Mouse (Mus musculus): Measurements from ENCODE around the gene Foxf1.

The Foxf1 gene

GRCm38 (mm10) chr8:121082218-121083092 is 1.7 kb upstream of the Foxf1 start:
- DNase-seq (ENCODE audit: low spot score in 2 of 2), result no peak

- no peak for DNase-seq (ENCODE audit: low spot score in 2 of 2)
These were observed 872 bp upstream of the Foxf1 start for GRCm38 (mm10) chr8:121083093-121083935.

- DNase-seq (ENCODE audit: low spot score in 2 of 2), result no peak
These were observed 313 bp upstream of the Foxf1 start for GRCm38 (mm10) chr8:121083936-121084209.

- DNase-seq (ENCODE audit: low spot score in 2 of 2), result no peak
These were observed 825 bp downstream of the Foxf1 start for GRCm38 (mm10) chr8:121085011-121085410.

GRCm38 (mm10) chr8:121085561-121085960 is 1.4 kb downstream of the Foxf1 start:
- DNase-seq (ENCODE audit: low spot score in 2 of 2), result no peak

- DNase-seq (ENCODE audit: low spot score in 2 of 2), result no peak
These were observed 2.1 kb downstream of the Foxf1 start for GRCm38 (mm10) chr8:121086004-121086900.

- DNase-seq (ENCODE audit: low spot score in 2 of 2), result no peak
These were observed 4.1 kb downstream of the Foxf1 start for GRCm38 (mm10) chr8:121088281-121088680.

GRCm38 (mm10) chr8:121088871-121089630 is 4.9 kb downstream of the Foxf1 start:
- DNase-seq (ENCODE audit: low spot score in 2 of 2), result no peak

GRCm38 (mm10) chr8:121089631-121090380 is 5.6 kb downstream of the Foxf1 start:
- DNase-seq (ENCODE audit: low spot score in 2 of 2), result no peak

GRCm38 (mm10) chr8:121090716-121091115 is 6.5 kb downstream of the Foxf1 start:
- DNase-seq (ENCODE audit: low spot score in 2 of 2), result no peak

- no peak for DNase-seq (ENCODE audit: low spot score in 2 of 2)
These were observed 8.0 kb downstream of the Foxf1 start for GRCm38 (mm10) chr8:121092141-121092540.

- DNase-seq (ENCODE audit: low spot score in 2 of 2), result peak; percentile 70 to 90
These were observed 8.4 kb downstream of the Foxf1 start for GRCm38 (mm10) chr8:121092627-121093026.

GRCm38 (mm10) chr8:121093496-121093895 is 9.3 kb downstream of the Foxf1 start:
- no peak for DNase-seq (ENCODE audit: low spot score in 2 of 2)

GRCm38 (mm10) chr8:121104049-121104818 is 20.0 kb downstream of the Foxf1 start:
- DNase-seq (ENCODE audit: low spot score in 2 of 2), result peak; percentile 76 to 92

GRCm38 (mm10) chr8:121107668-121108656 is 23.8 kb downstream of the Foxf1 start, which contains the start of gene Mthfsd:
TSS of gene Mthfsd (minus strand) at chr8:121108392.
- DNase-seq (ENCODE audit: low spot score in 2 of 2), result peak; percentile 96 to 98

- DNase-seq (ENCODE audit: low spot score in 2 of 2), result no peak
These were observed 24.5 kb downstream of the Foxf1 start for GRCm38 (mm10) chr8:121108657-121109056.

- DNase-seq (ENCODE audit: low spot score in 2 of 2), result no peak
These were observed 27.1 kb downstream of the Foxf1 start for GRCm38 (mm10) chr8:121111145-121111907.

All from spleen, postnatal 4 days (tissue).